Mouse (Mus musculus) CH12.LX (cell line): Measurements from ENCODE around the gene Ptpn5.

Experiments used
- CTCF ChIP-seq, 2 experiments: IDR thresholded peaks in 1 of 2; conservative IDR thresholded peaks in 1 of 2; 2 replicates each; pipeline ENCODE4 v1.5.1; 2011 to 2012; ENCODE audit warnings: low read depth in 2 of 2, low read length in 2 of 2, improper control_type of control experiment in 1 of 2, inconsistent platforms in 1 of 2, mild to moderate bottlenecking in 1 of 2, moderate library complexity in 1 of 2
- E2F4 ChIP-seq: IDR thresholded peaks from 2 replicates; pipeline ENCODE4 v1.6.1; 2011; ENCODE audit warnings: low read depth, low read length, improper control_type of control experiment; ENCODE audit not compliant: insufficient replicate concordance
- MAX ChIP-seq: IDR thresholded peaks from 2 replicates; pipeline ENCODE4 v1.6.1; 2011; ENCODE audit warnings: low read length, improper control_type of control experiment
- NELFE ChIP-seq: IDR thresholded peaks from 2 replicates; pipeline ENCODE4 v1.6.1; 2011; ENCODE audit warnings: low read depth, low read length, improper control_type of control experiment
- POLR2A ChIP-seq: IDR thresholded peaks from 2 replicates; pipeline ENCODE4 v1.6.1; 2011; ENCODE audit warnings: low read depth, mild to moderate bottlenecking, improper control_type of control experiment, low read length
- POLR2AphosphoS2 ChIP-seq: IDR thresholded peaks from 2 replicates; pipeline ENCODE4 v1.6.1; 2011; ENCODE audit warnings: low read depth, low read length, improper control_type of control experiment
- SIN3A ChIP-seq: IDR thresholded peaks from 2 replicates; pipeline ENCODE4 v1.6.1; 2012; ENCODE audit warnings: low read length, improper control_type of control experiment, inconsistent platforms
- USF1 ChIP-seq: IDR thresholded peaks from 2 replicates; pipeline ENCODE4 v1.6.1; 2014; ENCODE audit warnings: low read depth, mild to moderate bottlenecking, inconsistent platforms, low read length, improper control_type of control experiment
- ZC3H11A ChIP-seq: IDR thresholded peaks from 2 replicates; pipeline ENCODE4 v1.6.1; 2012; ENCODE audit warnings: low read depth, mild to moderate bottlenecking, inconsistent platforms, low read length, improper control_type of control experiment
- ZKSCAN1 ChIP-seq: IDR thresholded peaks from 2 replicates; pipeline ENCODE4 v1.6.1; 2012; ENCODE audit warnings: low read depth, inconsistent platforms, low read length, improper control_type of control experiment, borderline replicate concordance
- ZMIZ1 ChIP-seq: IDR thresholded peaks from 2 replicates; pipeline ENCODE4 v1.6.1; 2012; ENCODE audit warnings: low read depth, mild to moderate bottlenecking, inconsistent platforms, low read length, improper control_type of control experiment

DNA sequence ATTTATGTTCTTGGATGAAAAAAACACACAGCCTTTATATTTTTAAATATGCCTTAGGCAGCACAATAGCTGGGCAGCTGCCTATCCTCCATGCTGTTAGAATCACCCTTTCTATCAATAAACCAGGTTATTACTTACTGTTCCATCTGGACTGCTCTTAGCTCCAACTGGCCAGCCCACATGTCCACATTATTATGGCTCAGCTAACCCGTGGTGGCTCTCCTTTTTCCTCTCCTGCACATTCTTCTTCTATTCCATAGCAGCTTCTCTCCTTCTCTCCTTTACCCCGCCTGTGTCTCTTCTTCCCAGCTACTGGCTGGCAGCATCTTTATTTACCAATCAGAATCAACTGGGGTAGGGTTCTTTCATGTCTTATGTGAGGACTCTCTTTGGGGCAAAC is 25.0 kb upstream of the Ptpn5 start:
- TF ChIP-seq CTCF (conservative IDR thresholded peaks at IDR 0.05 in 1 of 2, IDR thresholded peaks at IDR 0.05 in 1 of 2; ENCODE audit: low read depth in 2 of 2, low read length in 2 of 2) (no peak), E2F4 (no peak), SIN3A (no peak), MAX (no peak), USF1 (no peak), ZMIZ1 (no peak), NELFE (no peak), ZC3H11A (no peak), POLR2AphosphoS2 (no peak), POLR2A (no peak), ZKSCAN1 (no peak)
